Mouse (Mus musculus) hindbrain, embryonic 16.5 days (tissue): ENCODE data around the gene Gpr152. TPM values are rescaled to one million over a fixed set of nuclear protein-coding genes. Genes with fewer than 3 reads are reported as not detected.
"Not testable (repeated sequence)": the region's sequence is repeated elsewhere in the genome, so short reads cannot be mapped to it uniquely, and the experiment has no call there.

Experiments
- ATAC-seq: fragments of 200-750 bp; cut with Nextera tagmentation; 2 replicates; pipeline ENCODE4 v1.8.0; 2017; ENCODE audit warnings: moderate TSS enrichment, moderate library complexity
- H3K27ac ChIP-seq: fragments of 300-500 bp; sonication (generic); 2 replicates; pipeline ENCODE4 v1.5.1; 2014; ENCODE audit warnings: low read depth, mild to moderate bottlenecking, control low read depth, low read length, moderate library complexity
- H3K27me3 ChIP-seq: fragments of 300-500 bp; sonication (generic); replicated peaks from 2 replicates; pipeline ENCODE4 v1.6.1; 2014; ENCODE audit warnings: low read length; ENCODE audit not compliant: control insufficient read depth, insufficient read depth
- H3K36me3 ChIP-seq: fragments of 300-500 bp; sonication (generic); 2 replicates; pipeline ENCODE4 v1.6.1; 2014; ENCODE audit warnings: mild to moderate bottlenecking, low read length, moderate library complexity, mixed read lengths; ENCODE audit not compliant: control insufficient read depth, insufficient read depth
- H3K4me1 ChIP-seq: fragments of 300-500 bp; sonication (generic); 2 replicates; pipeline ENCODE4 v1.6.1; 2014; ENCODE audit warnings: low read depth, low read length; ENCODE audit not compliant: control insufficient read depth, insufficient read depth
- H3K4me2 ChIP-seq: fragments of 300-500 bp; sonication (generic); 2 replicates; pipeline ENCODE4 v1.6.1; 2014; ENCODE audit warnings: mild to moderate bottlenecking, low read length, control low read depth, moderate library complexity
- H3K4me3 ChIP-seq: fragments of 300-500 bp; sonication (generic); 2 replicates; pipeline ENCODE4 v1.5.1; 2014; ENCODE audit warnings: mild to moderate bottlenecking, low read length, control low read depth, moderate library complexity
- H3K9ac ChIP-seq: fragments of 300-500 bp; sonication (generic); 2 replicates; pipeline ENCODE4 v1.6.1; 2014; ENCODE audit warnings: low read depth, mild to moderate bottlenecking, control low read depth, low read length, moderate library complexity
- H3K9me3 ChIP-seq: fragments of 300-500 bp; sonication (generic); 2 replicates; pipeline ENCODE4 v1.6.1; 2014; ENCODE audit warnings: mild to moderate bottlenecking, low read length, moderate library complexity; ENCODE audit not compliant: control insufficient read depth
- WGBS: fragments of 180-500 bp; shearing (Covaris S2); extraction: QIAGEN DNeasy Blood & Tissue Kit; methylation state at CpG from one replicate; pipeline ENCODE4 v1.1.7; 2014; 5-methylcytosine and 5-hydroxymethylcytosine counted together
- polyA plus RNA-seq: library from polyadenylated mRNA; unstranded; fragments of >200 nt; fragmentation: Nextera tagmentation; extraction: Ambion mirVana; gene quantifications from 2 replicates; pipeline ENCODE4 v1.2.1, GENCODE M21; 2015

Gpr152 gene
- polyA plus RNA-seq, 1 experiment from 2014 or later, result not detected

GRCm38 (mm10) chr19:4115816-4116215, 23.8 kb upstream of the Gpr152 start:
- Histone ChIP-seq H3K27ac (no peak overlapping the region), H3K27me3 (no peaks in the 10 kb centered on the region), H3K4me2 (no peak overlapping the region), H3K4me3 (no peak overlapping the region), H3K9me3 (no peaks in the 10 kb centered on the region), H3K4me1 (peaks cover 8% of the 10 kb centered on the region), H3K36me3 (peaks cover 35% of the 10 kb centered on the region), H3K9ac (no peak overlapping the region)
- 80% methylated on average over 11 of the region's 11 CpGs for WGBS
- no peak for ATAC-seq

GRCm38 (mm10) chr19:4117006-4117405, 22.6 kb upstream of the Gpr152 start:
- Histone ChIP-seq H3K9me3 (no peaks in the 10 kb centered on the region), H3K9ac (no peak overlapping the region), H3K27ac (no peak overlapping the region), H3K27me3 (no peaks in the 10 kb centered on the region), H3K4me2 (no peak overlapping the region), H3K36me3 (peaks cover 33% of the 10 kb centered on the region), H3K4me3 (no peak overlapping the region), H3K4me1 (peaks cover 9% of the 10 kb centered on the region)
- ATAC-seq, result no peak
- 93% methylated on average over 7 of the region's 7 CpGs for WGBS

- ATAC-seq, result no peak
- 92% methylated on average over 2 of the region's 2 CpGs for WGBS
Measured at GRCm38 (mm10) chr19:4118350-4118749, 21.2 kb upstream of the Gpr152 start.

GRCm38 (mm10) chr19:4119716-4120487, 19.7 kb upstream of the Gpr152 start:
- Histone ChIP-seq H3K9me3 (no peaks in the 10 kb centered on the region), H3K4me2 (peak overlapping the region; percentile 56), H3K36me3 (peaks cover 13% of the 10 kb centered on the region), H3K4me1 (peaks cover 9% of the 10 kb centered on the region), H3K27ac (no peak overlapping the region), H3K27me3 (no peaks in the 10 kb centered on the region), H3K4me3 (no peak overlapping the region), H3K9ac (no peak overlapping the region)
- 94% methylated on average over 6 of the region's 6 CpGs for WGBS
- no peak for ATAC-seq

More at GRCm38 (mm10) chr19:4118350-4118749, 21.2 kb upstream of the Gpr152 start:
- Histone ChIP-seq H3K4me3 (no peak overlapping the region), H3K27ac (no peak overlapping the region), H3K9ac (no peak overlapping the region), H3K4me2 (no peak overlapping the region), H3K27me3 (no peaks in the 10 kb centered on the region), H3K36me3 (peaks cover 25% of the 10 kb centered on the region), H3K9me3 (no peaks in the 10 kb centered on the region), H3K4me1 (peaks cover 9% of the 10 kb centered on the region)

DNA sequence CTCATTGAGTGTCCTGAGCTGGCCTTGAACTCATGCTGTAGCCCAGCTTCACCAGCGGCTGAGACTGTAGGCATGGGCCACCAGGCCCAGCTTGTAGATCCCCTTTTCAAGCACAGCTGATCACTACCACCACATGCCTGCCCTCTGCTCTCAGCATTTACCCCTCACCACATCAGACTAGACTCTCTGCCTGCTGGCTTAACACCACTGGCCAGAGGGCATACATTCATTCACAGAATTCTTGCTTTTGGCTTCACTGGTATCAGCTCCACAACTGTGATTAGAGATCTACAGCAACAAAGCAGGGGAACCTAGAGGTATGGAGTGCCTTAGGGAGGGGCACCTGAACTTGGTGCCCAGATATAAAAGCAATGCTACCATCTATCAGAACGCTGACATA, 19.1 kb upstream of the Gpr152 start:
- H3K4me3 ChIP-seq, result peak overlapping the region; percentile 60

GRCm38 (mm10) chr19:4121097-4121805, 18.3 kb upstream of the Gpr152 start:
- peak; percentile 86 for ATAC-seq
- peaks cover 9% of the 10 kb centered on the region for H3K4me1 ChIP-seq
- peaks cover 3% of the 10 kb centered on the region; the same call in 1 of the 2 replicates for H3K36me3 ChIP-seq
- H3K27ac ChIP-seq, result peak overlapping the region; percentile 91
- H3K9me3 ChIP-seq, result no peaks in the 10 kb centered on the region
- peak overlapping the region; percentile 60 for H3K4me3 ChIP-seq
- H3K9ac ChIP-seq, result peak overlapping the region; percentile 74
- 1% methylated on average over 38 of the region's 38 CpGs for WGBS
- H3K27me3 ChIP-seq, result no peaks in the 10 kb centered on the region
- peak overlapping the region; percentile 56 for H3K4me2 ChIP-seq

More for the DNA sequence above, 19.1 kb upstream of the Gpr152 start:
- H3K36me3 ChIP-seq, result peaks cover 8% of the 10 kb centered on the region
- 0 out of 2 replicates have a peak overlapping the region, but pooled peaks have one; percentile 18 for H3K9ac ChIP-seq
- 94% methylated on average over 2 of the region's 2 CpGs for WGBS
- H3K27me3 ChIP-seq, result no peaks in the 10 kb centered on the region
- H3K27ac ChIP-seq, result peak overlapping the region; percentile 91; the same call in 1 of the 2 replicates
- peak overlapping the region; percentile 56 for H3K4me2 ChIP-seq
- no peaks in the 10 kb centered on the region for H3K9me3 ChIP-seq
- H3K4me1 ChIP-seq, result peaks cover 9% of the 10 kb centered on the region
- ATAC-seq, result no peak

DNA sequence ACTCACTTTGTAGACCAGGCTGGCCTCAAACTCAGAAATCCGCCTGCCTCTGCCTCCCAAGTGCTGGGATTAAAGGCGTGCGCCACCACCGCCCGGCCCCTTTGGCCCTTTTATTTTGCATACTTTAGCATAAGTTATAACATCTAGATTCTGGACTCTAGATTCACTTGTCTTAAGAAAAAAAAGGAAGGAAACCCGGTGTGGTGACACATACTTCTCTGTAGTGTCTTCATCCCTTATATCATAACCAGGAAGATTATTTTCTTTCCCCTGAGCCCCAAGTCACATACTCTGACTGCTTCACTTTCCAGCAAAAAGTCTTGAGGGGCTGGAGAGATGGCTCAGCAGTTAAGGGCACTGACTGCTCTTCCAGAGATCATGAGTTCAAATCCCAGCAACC, 17.7 kb upstream of the Gpr152 start:
- not testable (repeated sequence) for H3K27me3 ChIP-seq, H3K9me3 ChIP-seq, H3K36me3 ChIP-seq, H3K4me3 ChIP-seq, ATAC-seq, H3K9ac ChIP-seq, H3K27ac ChIP-seq
- WGBS, result 57% methylated on average over 6 of the region's 6 CpGs
- peak overlapping the region; percentile 56 for H3K4me2 ChIP-seq
- H3K4me1 ChIP-seq, result peaks cover 13% of the 10 kb centered on the region

DNA sequence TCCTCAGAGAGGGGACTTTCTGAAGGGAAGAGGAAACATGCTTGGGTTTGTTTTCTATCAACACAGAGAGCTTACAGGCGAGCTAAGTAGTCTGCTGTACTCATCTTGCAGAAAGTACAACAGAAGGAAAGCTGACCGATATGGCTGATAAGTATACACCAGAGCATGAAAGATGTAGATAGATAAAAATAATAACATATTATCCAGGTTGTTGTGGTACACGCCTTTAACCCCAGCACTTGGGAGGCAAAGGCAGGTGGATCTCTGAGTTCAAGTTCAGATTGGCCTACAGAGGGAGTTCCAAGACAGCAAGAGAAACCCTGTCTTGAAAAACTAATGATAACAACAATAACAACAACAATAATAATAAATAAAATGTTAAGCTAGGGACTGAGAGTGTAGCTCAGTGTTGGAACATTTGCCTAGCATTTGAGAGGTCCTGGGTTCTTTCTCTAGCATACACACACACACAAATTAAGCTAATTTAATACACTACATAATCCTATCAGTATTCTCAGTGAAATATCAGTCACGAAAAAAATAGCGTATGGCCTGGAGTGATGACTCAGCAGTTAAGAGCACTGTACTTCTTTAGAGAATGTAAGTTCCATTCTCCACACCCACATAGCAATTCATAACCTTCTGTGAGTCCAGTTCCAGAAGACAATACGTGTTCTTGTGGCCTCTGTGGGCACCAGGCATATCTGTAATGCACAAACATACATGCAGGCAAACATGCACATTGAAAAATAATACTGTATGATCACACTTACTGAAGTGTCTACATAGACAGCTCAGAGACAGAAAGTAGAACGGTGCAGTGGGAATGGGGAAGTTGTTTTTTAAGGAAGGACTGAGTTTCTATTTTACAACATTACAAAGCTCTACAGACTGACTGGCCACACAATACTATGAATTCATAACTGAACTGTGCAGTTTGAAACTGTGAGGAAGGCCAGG, 16.9 kb upstream of the Gpr152 start:
- WGBS, result 84% methylated on average over 7 of the region's 7 CpGs
- Histone ChIP-seq H3K4me1 (peaks cover 19% of the 10 kb centered on the region), H3K4me2 (no peak overlapping the region), H3K36me3 (peaks cover 3% of the 10 kb centered on the region; the same call in 1 of the 2 replicates), H3K9ac (no peak overlapping the region), H3K9me3 (no peaks in the 10 kb centered on the region), H3K27ac (no peak overlapping the region), H3K27me3 (no peaks in the 10 kb centered on the region), H3K4me3 (no peak overlapping the region)
- no peak for ATAC-seq
